17 mouse cellular contexts compared by ENCODE assay signal in the genomic region with DNA sequence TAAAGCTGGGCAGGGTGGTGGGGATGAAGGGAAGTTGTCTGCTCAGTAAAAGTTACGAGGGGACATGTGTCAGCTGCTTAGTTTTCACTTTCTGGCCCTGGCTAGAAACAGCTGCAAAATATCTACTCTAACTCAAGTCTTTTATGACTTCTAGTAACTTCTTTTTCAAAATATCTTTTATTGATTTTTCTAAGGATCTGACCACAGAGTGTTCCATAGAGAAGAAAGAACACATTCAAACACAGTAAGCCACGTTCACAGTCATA.
DNase-seq lines count a peak whose midpoint lies in the region; ATAC-seq lines count a peak whose summit lies in the region.
"Had no signal": no experiment of that assay in that cellular context is flagged by ENCODE, and none has a peak within 500 bp of the region (broad histone marks: within the 10 kb centered on the region; RNA-seq: fewer than 3 reads in every experiment).

No protein-coding gene starts in this region.

- H3K9me3 ChIP-seq in limb, embryonic 13.5 days: no peaks in the 10 kb centered on the region
- no peaks in the 10 kb centered on the region for H3K9me3 ChIP-seq in limb, embryonic 10.5 days (replicated peaks)
- H3K9me3 ChIP-seq in kidney, embryonic 15.5 days (replicated peaks): no peaks in the 10 kb centered on the region
- H3K9me3 ChIP-seq: embryonic facial prominence, embryonic 12.5 days; heart, embryonic 15.5 days; midbrain, embryonic 12.5 days had no signal

- DNase-seq in limb, embryonic 10.5 days (ENCODE audit: low spot score): no peak
- peak; percentile 40 for DNase-seq in kidney, postnatal 10 days
- peak; percentile 37 for DNase-seq in lung, postnatal 36 days
- DNase-seq in frontal cortex, postnatal 10 days (ENCODE audit: low spot score in 2 of 2): no peak
- no peak for DNase-seq in adrenal gland, adult (ENCODE audit: inconsistent age in 2 of 2, low spot score in 1 of 2)
- DNase-seq: cerebellum, postnatal 25 days; forebrain, postnatal 0 days; gastrocnemius, postnatal 36 days; left cerebral cortex, postnatal 4 days had no signal

- H3K27me3 ChIP-seq in limb, embryonic 13.5 days: 0 out of 2 replicates have a peak, but pooled peaks cover 3% of the 10 kb centered on the region
- no peaks in the 10 kb centered on the region for H3K27me3 ChIP-seq in limb, embryonic 10.5 days (ENCODE audit: low read depth, poor library complexity, severe bottlenecking)
- H3K27me3 ChIP-seq in kidney, embryonic 15.5 days: no peaks in the 10 kb centered on the region
- H3K27me3 ChIP-seq: embryonic facial prominence, embryonic 12.5 days; heart, embryonic 15.5 days; midbrain, embryonic 12.5 days had no signal

- peak; percentile 61; the same call in 1 of the 2 replicates for ATAC-seq in limb, embryonic 13.5 days (ENCODE audit: low FRiP score, low read depth)
- peak; percentile 78 for ATAC-seq in kidney, embryonic 15.5 days (replicated peaks; ENCODE audit: low FRiP score)
- ATAC-seq: activated CD4-positive, CD25-positive, alpha-beta regulatory T cell, adult 4 months; forebrain, postnatal 0 days; hindbrain, embryonic 16.5 days; intestine, postnatal 0 days had no signal

- H3K4me2 ChIP-seq in limb, embryonic 13.5 days (replicated peaks): no peak overlapping the region
- no peak overlapping the region for H3K4me2 ChIP-seq in kidney, embryonic 15.5 days
- H3K4me2 ChIP-seq: embryonic facial prominence, embryonic 12.5 days; heart, embryonic 15.5 days; midbrain, embryonic 12.5 days had no signal

- H3K4me1 ChIP-seq in limb, embryonic 13.5 days: 0 out of 2 replicates have a peak, but pooled peaks cover 8% of the 10 kb centered on the region
- H3K4me1 ChIP-seq in limb, embryonic 10.5 days: no peaks in the 10 kb centered on the region
- peaks cover 8% of the 10 kb centered on the region for H3K4me1 ChIP-seq in kidney, embryonic 15.5 days
- H3K4me1 ChIP-seq: embryonic facial prominence, embryonic 12.5 days; heart, embryonic 15.5 days; midbrain, embryonic 12.5 days had no signal

- H3K36me3 ChIP-seq in limb, embryonic 13.5 days: no peaks in the 10 kb centered on the region
- no peaks in the 10 kb centered on the region for H3K36me3 ChIP-seq in limb, embryonic 10.5 days
- H3K36me3 ChIP-seq in kidney, embryonic 15.5 days: no peaks in the 10 kb centered on the region
- H3K36me3 ChIP-seq: embryonic facial prominence, embryonic 12.5 days; heart, embryonic 15.5 days; midbrain, embryonic 12.5 days had no signal

- H3K9ac ChIP-seq in limb, embryonic 13.5 days: no peak overlapping the region
- H3K9ac ChIP-seq in kidney, embryonic 15.5 days: no peak overlapping the region
- H3K9ac ChIP-seq: embryonic facial prominence, embryonic 12.5 days; forebrain, postnatal 0 days; heart, embryonic 15.5 days; midbrain, embryonic 12.5 days had no signal

- WGBS in limb, embryonic 13.5 days: 33% methylated on average over 2 of the region's 2 CpGs
- 83% methylated on average over 2 of the region's 2 CpGs for WGBS in limb, embryonic 10.5 days
- WGBS in kidney, embryonic 15.5 days: 43% methylated on average over 2 of the region's 2 CpGs

- no peak overlapping the region for H3K4me3 ChIP-seq in limb, embryonic 13.5 days
- no peak overlapping the region for H3K4me3 ChIP-seq in limb, embryonic 10.5 days
- no peak overlapping the region for H3K4me3 ChIP-seq in kidney, embryonic 15.5 days (replicated peaks)
- H3K4me3 ChIP-seq: embryonic facial prominence, embryonic 12.5 days; heart, embryonic 15.5 days; midbrain, embryonic 12.5 days had no signal

- H3K27ac ChIP-seq in limb, embryonic 13.5 days: no peak overlapping the region
- no peak overlapping the region for H3K27ac ChIP-seq in limb, embryonic 10.5 days
- H3K27ac ChIP-seq in kidney, embryonic 15.5 days: peak overlapping the region; percentile 41; the same call in 1 of the 2 replicates
- H3K27ac ChIP-seq: embryonic facial prominence, embryonic 12.5 days; midbrain, embryonic 12.5 days had no signal

Comparison
In these comparisons a context has a peak if more than half of its experiments do, and no peak if none do; other contexts are left out.
1. DNase-seq: peak in kidney, postnatal 10 days (single experiment) and lung, postnatal 36 days (single experiment); none in limb, embryonic 10.5 days (single experiment), frontal cortex, postnatal 10 days (0 of 2) and adrenal gland, adult (0 of 2).